ENCODE assay signal across 15 mouse cellular contexts in genomic region chrX:160699171-160699570, GRCm38 (mm10). TPM values are rescaled to one million over a fixed set of nuclear protein-coding genes. Genes with fewer than 3 reads are reported as not detected.
"Had no signal": no experiment of that assay in that cellular context is flagged by ENCODE, and none has a peak within 500 bp of the region (broad histone marks: within the 10 kb centered on the region; RNA-seq: fewer than 3 reads in every experiment).

No protein-coding gene starts in this region.

- H3K4me3 ChIP-seq: limb, embryonic 15.5 days; liver, embryonic 12.5 days; midbrain, embryonic 10.5 days; myocyte; neural tube, embryonic 15.5 days had no signal

- H3K4me2 ChIP-seq: limb, embryonic 15.5 days; liver, embryonic 12.5 days; lung, embryonic 14.5 days; neural tube, embryonic 15.5 days had no signal

- H3K4me1 ChIP-seq: limb, embryonic 15.5 days; liver, embryonic 12.5 days; neural tube, embryonic 15.5 days had no signal

- H3K27ac ChIP-seq: limb, embryonic 15.5 days; liver, embryonic 12.5 days; midbrain, embryonic 10.5 days; neural tube, embryonic 15.5 days had no signal

- H3K36me3 ChIP-seq: limb, embryonic 15.5 days; liver, embryonic 12.5 days; midbrain, embryonic 10.5 days; neural tube, embryonic 15.5 days had no signal

- H3K9ac ChIP-seq: limb, embryonic 15.5 days; liver, embryonic 12.5 days; lung, embryonic 14.5 days; neural tube, embryonic 15.5 days had no signal

- ATAC-seq: liver, embryonic 12.5 days had no signal

- H3K9me3 ChIP-seq: limb, embryonic 15.5 days; liver, embryonic 12.5 days; midbrain, embryonic 10.5 days; neural tube, embryonic 15.5 days had no signal

- DNase-seq: kidney, postnatal 14 days; lung, embryonic 14.5 days; lung, postnatal 10 days; lung, postnatal 4 days; right cerebral cortex, adult 18-20 months; right cerebral cortex, postnatal 25 days; thymus, postnatal 36 days had no signal

- H3K27me3 ChIP-seq: liver, embryonic 12.5 days had no signal

RNA-seq across cellular contexts. Expression of gene Ppef1, which starts 36.4 kb away (rescaled TPM):
- polyA plus RNA-seq: large intestine, adult 2 months; liver, embryonic 16.5 days; lung, embryonic 14.5 days; small intestine, adult 2 months had no signal
